Mouse (Mus musculus) monocyte, adult 5-6 weeks (primary cell): Measurements from ENCODE around the gene Ppp1r3e. TPM values are rescaled to one million over a fixed set of nuclear protein-coding genes. Genes with fewer than 3 reads are reported as not detected.
A peak's percentile ranks its signal among the peaks of the same experiment; 100 is the strongest.

Source experiments
- ATAC-seq: fragments of 153-309, 156-312 bp; replicated peaks from 2 replicates; pipeline ENCODE4 v1.8.0; 2017; ENCODE audit warnings: mild to moderate bottlenecking; ENCODE audit not compliant: low TSS enrichment, insufficient number of reproducible peaks, severe bottlenecking, poor library complexity, low FRiP score
- total RNA-seq: library from RNA; stranded (forward); fragments of 200-1000, 200-491, 200-594 nt; gene quantifications from 3 replicates; pipeline ENCODE4 v1.2.3, GENCODE M21; 2017

Gene Ppp1r3e
- total RNA-seq, result 1.3 to 2.7 TPM in 2 of 3 replicates, not detected in the other

GRCm38 (mm10) chr14:54877048-54877715 is at the start of gene Ppp1r3e:
Ppp1r3e (minus strand) TSS chr14:54877550.
- peak; percentile 60; the same call in 1 of the 2 replicates for ATAC-seq

GRCm38 (mm10) chr14:54926401-54927158 is 49.2 kb upstream of the Ppp1r3e start:
- no peak for ATAC-seq

- no peak for ATAC-seq
Observed at GRCm38 (mm10) chr14:54925349-54926342, 48.3 kb upstream of the Ppp1r3e start, which contains the start of gene Efs. Efs (minus strand) TSS chr14:54926126.

- no peak for ATAC-seq
Observed at GRCm38 (mm10) chr14:54924641-54925348, 47.4 kb upstream of the Ppp1r3e start.

GRCm38 (mm10) chr14:54920076-54920685 is 42.8 kb upstream of the Ppp1r3e start:
- no peak for ATAC-seq

- ATAC-seq, result no peak
Observed at GRCm38 (mm10) chr14:54913343-54913742, 36.0 kb upstream of the Ppp1r3e start.

- no peak for ATAC-seq
Observed at GRCm38 (mm10) chr14:54912886-54913285, 35.5 kb upstream of the Ppp1r3e start, which contains the start of gene Slc22a17. Slc22a17 (minus strand) TSS chr14:54913132.

GRCm38 (mm10) chr14:54912109-54912850 is 34.9 kb upstream of the Ppp1r3e start:
- ATAC-seq, result no peak

- no peak for ATAC-seq
Observed at GRCm38 (mm10) chr14:54908682-54909081, 31.3 kb upstream of the Ppp1r3e start.

- no peak for ATAC-seq
Observed at GRCm38 (mm10) chr14:54903641-54904040, 26.3 kb upstream of the Ppp1r3e start.

GRCm38 (mm10) chr14:54900383-54900782 is 23.0 kb upstream of the Ppp1r3e start:
- ATAC-seq, result peak; percentile 83

- no peak for ATAC-seq
Observed at GRCm38 (mm10) chr14:54897445-54897844, 20.1 kb upstream of the Ppp1r3e start.

GRCm38 (mm10) chr14:54894296-54895151 is 17.2 kb upstream of the Ppp1r3e start:
- no peak for ATAC-seq

GRCm38 (mm10) chr14:54893651-54894181 is 16.4 kb upstream of the Ppp1r3e start:
- ATAC-seq, result peak; percentile 98

- no peak for ATAC-seq
Observed at GRCm38 (mm10) chr14:54892200-54892599, 14.8 kb upstream of the Ppp1r3e start, which contains the start of gene Pabpn1. Pabpn1 (plus strand) TSS chr14:54892500.

GRCm38 (mm10) chr14:54885309-54885708 is 8.0 kb upstream of the Ppp1r3e start:
- ATAC-seq, result no peak
